Mouse (Mus musculus) testis, adult 2 months (tissue): Measurements from ENCODE around the gene Rbm33. TPM values are rescaled to one million over a fixed set of nuclear protein-coding genes. Genes with fewer than 3 reads are reported as not detected.

Experiments
- H3K27ac ChIP-seq: fragments of 200-500 bp; 2 replicates; pipeline ENCODE4 v1.5.1; 2012; ENCODE audit warnings: low read depth, low read length; ENCODE audit not compliant: control insufficient read depth, insufficient read depth
- H3K27me3 ChIP-seq: fragments of 200-500 bp; 2 replicates; pipeline ENCODE4 v1.6.1; 2012; ENCODE audit warnings: mild to moderate bottlenecking, low read length, moderate library complexity; ENCODE audit not compliant: control insufficient read depth, insufficient read depth
- H3K36me3 ChIP-seq: fragments of 200-500 bp; 2 replicates; pipeline ENCODE4 v1.6.1; 2012; ENCODE audit warnings: mild to moderate bottlenecking, low read length; ENCODE audit not compliant: control insufficient read depth, insufficient read depth
- H3K4me1 ChIP-seq: fragments of 200-500 bp; 2 replicates; pipeline ENCODE4 v1.6.1; 2012; ENCODE audit warnings: low read length; ENCODE audit not compliant: control insufficient read depth, insufficient read depth
- H3K4me3 ChIP-seq: fragments of 200-500 bp; 2 replicates; pipeline ENCODE4 v1.5.1; 2012; ENCODE audit warnings: low read depth, mild to moderate bottlenecking, low read length, moderate library complexity, mixed read lengths; ENCODE audit not compliant: control insufficient read depth
- CTCF ChIP-seq: fragments of 200-500 bp; IDR thresholded peaks from 2 replicates; pipeline ENCODE4 v1.5.1; 2012; ENCODE audit warnings: low read depth, mild to moderate bottlenecking, inconsistent platforms, low read length, moderate library complexity; ENCODE audit not compliant: control insufficient read depth, insufficient read depth, insufficient replicate concordance
- POLR2A ChIP-seq: fragments of 200-500 bp; IDR thresholded peaks from 2 replicates; pipeline ENCODE4 v1.6.1; 2012; ENCODE audit warnings: low read depth, mild to moderate bottlenecking, inconsistent platforms, low read length, moderate library complexity; ENCODE audit not compliant: control insufficient read depth
- polyA plus RNA-seq: library from polyadenylated mRNA; depleted of rRNA; stranded (reverse); fragments of >200 nt; gene quantifications from 2 replicates; pipeline ENCODE4 v1.2.3, GENCODE M21; 2012

Rbm33 gene
- polyA plus RNA-seq, 1 experiment, result 17.0 TPM

- TF ChIP-seq POLR2A (no peak), CTCF (no peak)
- Histone ChIP-seq H3K4me3 (no peak overlapping the region), H3K4me1 (no peaks in the 10 kb centered on the region; the same call in 1 of the 2 replicates)
These were observed 6.9 kb downstream of the Rbm33 start for GRCm38 (mm10) chr5:28323822-28324221.

DNA sequence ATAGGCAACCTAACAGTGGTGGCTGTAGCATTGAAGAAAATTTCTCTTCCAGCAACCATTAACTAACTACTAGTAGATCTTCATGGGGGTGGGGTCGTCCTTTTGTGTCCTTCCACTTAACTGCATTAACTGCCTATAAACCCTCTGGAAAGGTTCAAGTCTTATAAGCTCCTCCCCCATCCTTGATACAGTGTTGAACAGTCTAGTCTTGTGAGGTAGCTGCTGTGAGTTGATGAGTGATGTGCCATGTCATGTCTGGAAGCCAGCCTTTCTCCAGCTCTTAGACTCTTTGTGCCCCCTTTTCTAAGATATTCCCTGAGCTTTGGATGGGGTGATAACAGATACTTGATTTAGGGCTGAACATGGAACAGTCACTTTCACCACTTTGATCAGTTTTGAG, 7.5 kb downstream of the Rbm33 start:
- Histone ChIP-seq H3K4me1 (no peaks in the 10 kb centered on the region; the same call in 1 of the 2 replicates), H3K36me3 (no peaks in the 10 kb centered on the region), H3K4me3 (no peak overlapping the region), H3K27ac (no peak overlapping the region), H3K27me3 (no peaks in the 10 kb centered on the region)
- TF ChIP-seq CTCF (no peak), POLR2A (no peak)

More at GRCm38 (mm10) chr5:28323822-28324221, 6.9 kb downstream of the Rbm33 start:
- Histone ChIP-seq H3K27me3 (no peaks in the 10 kb centered on the region), H3K36me3 (no peaks in the 10 kb centered on the region), H3K27ac (no peak overlapping the region)

DNA sequence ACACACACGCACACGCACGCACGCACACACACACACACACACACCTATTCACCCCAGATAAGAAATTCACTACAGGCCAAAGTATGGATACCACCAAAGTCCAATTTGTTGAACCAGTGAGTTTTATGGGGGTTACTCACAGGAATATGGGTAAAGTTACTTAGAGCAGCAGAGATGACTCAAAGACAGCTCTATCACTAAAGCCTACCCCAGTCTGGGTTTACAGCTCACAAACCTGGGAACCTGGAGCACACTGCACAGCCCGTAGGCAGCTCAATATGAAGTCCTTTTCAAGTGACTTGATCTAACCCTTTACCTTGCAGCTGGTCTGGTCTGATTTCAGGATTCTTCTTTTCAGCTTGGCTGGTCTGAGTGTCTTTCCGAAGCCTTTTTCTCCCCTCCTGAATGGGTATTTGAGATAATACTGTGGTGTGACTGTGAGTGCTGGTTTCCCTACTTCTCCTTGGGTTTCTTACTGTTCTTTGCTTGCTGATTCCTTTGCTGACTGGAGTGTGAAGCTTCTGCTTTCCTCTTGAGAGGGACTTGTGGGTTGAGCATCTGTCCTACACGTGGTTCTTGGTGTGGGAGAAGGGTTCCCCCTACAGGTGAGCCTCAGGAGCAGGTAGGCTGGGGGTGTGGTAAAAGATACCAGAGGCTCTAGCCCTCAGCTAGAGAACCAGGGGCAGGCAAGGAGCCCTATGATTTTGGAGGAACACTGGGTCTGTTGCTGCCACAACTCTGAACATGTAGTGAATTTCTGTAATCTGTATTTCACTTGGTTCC, 12.3 kb downstream of the Rbm33 start:
- Histone ChIP-seq H3K36me3 (no peaks in the 10 kb centered on the region), H3K4me3 (no peak overlapping the region), H3K27ac (no peak overlapping the region), H3K27me3 (no peaks in the 10 kb centered on the region), H3K4me1 (no peaks in the 10 kb centered on the region; the same call in 1 of the 2 replicates)
- TF ChIP-seq CTCF (no peak), POLR2A (no peak)

- Histone ChIP-seq H3K27ac (no peak overlapping the region), H3K4me1 (no peaks in the 10 kb centered on the region), H3K27me3 (no peaks in the 10 kb centered on the region), H3K36me3 (no peaks in the 10 kb centered on the region; the same call in 1 of the 2 replicates), H3K4me3 (no peak overlapping the region)
- TF ChIP-seq CTCF (no peak), POLR2A (no peak)
These were observed 16.8 kb downstream of the Rbm33 start for GRCm38 (mm10) chr5:28333731-28334130.

GRCm38 (mm10) chr5:28351857-28352513, 35.1 kb downstream of the Rbm33 start:
- Histone ChIP-seq H3K4me3 (no peak overlapping the region), H3K27me3 (no peaks in the 10 kb centered on the region), H3K36me3 (no peaks in the 10 kb centered on the region; the same call in none of the 2 replicates), H3K4me1 (no peaks in the 10 kb centered on the region), H3K27ac (no peak overlapping the region)
- no peak for TF ChIP-seq POLR2A
- no peak for TF ChIP-seq CTCF

- Histone ChIP-seq H3K36me3 (peaks cover 2% of the 10 kb centered on the region), H3K4me3 (no peak overlapping the region), H3K27ac (no peak overlapping the region), H3K4me1 (no peaks in the 10 kb centered on the region), H3K27me3 (no peaks in the 10 kb centered on the region)
- TF ChIP-seq CTCF (no peak), POLR2A (no peak)
These were observed 38.7 kb downstream of the Rbm33 start for GRCm38 (mm10) chr5:28355614-28356013.

- Histone ChIP-seq H3K36me3 (peaks cover 4% of the 10 kb centered on the region), H3K27me3 (no peaks in the 10 kb centered on the region)
These were observed 43.8 kb downstream of the Rbm33 start for GRCm38 (mm10) chr5:28360745-28361144.

More at GRCm38 (mm10) chr5:28360745-28361144, 43.8 kb downstream of the Rbm33 start:
- no peaks in the 10 kb centered on the region for H3K4me1 ChIP-seq
- H3K4me3 ChIP-seq, result no peak overlapping the region
- TF ChIP-seq POLR2A (no peak), CTCF (no peak)
- no peak overlapping the region for H3K27ac ChIP-seq
